Mouse (Mus musculus) forebrain, embryonic 11.5 days (tissue): ENCODE data around the gene Dnase1. TPM values are rescaled to one million over a fixed set of nuclear protein-coding genes. Genes with fewer than 3 reads are reported as not detected.
"Not testable (repeated sequence)": the region's sequence is repeated elsewhere in the genome, so short reads cannot be mapped to it uniquely, and the experiment has no call there.

Experiments
- ATAC-seq: fragments of 200-750 bp; cut with Nextera tagmentation; replicated peaks from 2 replicates; pipeline ENCODE4 v1.8.0; 2017; ENCODE audit warnings: moderate TSS enrichment; ENCODE audit not compliant: low FRiP score
- DNase-seq: peaks from one replicate; pipeline ENCODE4 v3.0.0-alpha.2; 2017; ENCODE audit warnings: low spot score
- H3K27ac ChIP-seq: fragments of 300-500 bp; sonication (generic); 2 replicates; pipeline ENCODE4 v1.5.1; 2014; ENCODE audit warnings: low read depth, low read length
- H3K27me3 ChIP-seq: fragments of 300-500 bp; sonication (generic); 2 replicates; pipeline ENCODE4 v1.6.1; 2014; ENCODE audit warnings: mild to moderate bottlenecking, low read length, mixed read lengths; ENCODE audit not compliant: control insufficient read depth, insufficient read depth
- H3K36me3 ChIP-seq: fragments of 300-500 bp; sonication (generic); 2 replicates; pipeline ENCODE4 v1.6.1; 2014; ENCODE audit warnings: mild to moderate bottlenecking, low read length, moderate library complexity, mixed read lengths; ENCODE audit not compliant: control insufficient read depth, insufficient read depth
- H3K4me1 ChIP-seq: fragments of 300-500 bp; sonication (generic); replicated peaks from 2 replicates; pipeline ENCODE4 v1.6.1; 2014; ENCODE audit warnings: low read length, mixed read lengths; ENCODE audit not compliant: control insufficient read depth, insufficient read depth
- H3K4me2 ChIP-seq: fragments of 300-500 bp; sonication (generic); 2 replicates; pipeline ENCODE4 v1.6.1; 2014; ENCODE audit warnings: low read depth, mild to moderate bottlenecking, low read length, moderate library complexity, mixed read lengths; ENCODE audit not compliant: severe bottlenecking
- H3K4me3 ChIP-seq: fragments of 300-500 bp; sonication (generic); 2 replicates; pipeline ENCODE4 v1.5.1; 2014; ENCODE audit warnings: low read depth, low read length
- H3K9ac ChIP-seq: fragments of 300-500 bp; sonication (generic); 2 replicates; pipeline ENCODE4 v1.6.1; 2014; ENCODE audit warnings: low read length
- H3K9me3 ChIP-seq: fragments of 300-500 bp; sonication (generic); 2 replicates; pipeline ENCODE4 v1.6.1; 2016; ENCODE audit warnings: low read length, mixed read lengths; ENCODE audit not compliant: control insufficient read depth
- WGBS: fragments of 180-500 bp; shearing (Covaris S2); extraction: QIAGEN DNeasy Blood & Tissue Kit; methylation state at CpG from one replicate; pipeline ENCODE4 v1.1.7; 2014; 5-methylcytosine and 5-hydroxymethylcytosine counted together
- polyA plus RNA-seq: library from polyadenylated mRNA; unstranded; fragments of >200 nt; fragmentation: Nextera tagmentation; extraction: Ambion mirVana; gene quantifications from 2 replicates; pipeline ENCODE4 v1.2.1, GENCODE M21; 2014

Gene Dnase1
- polyA plus RNA-seq, 1 experiment from 2014 or later: 5.9 TPM

DNA sequence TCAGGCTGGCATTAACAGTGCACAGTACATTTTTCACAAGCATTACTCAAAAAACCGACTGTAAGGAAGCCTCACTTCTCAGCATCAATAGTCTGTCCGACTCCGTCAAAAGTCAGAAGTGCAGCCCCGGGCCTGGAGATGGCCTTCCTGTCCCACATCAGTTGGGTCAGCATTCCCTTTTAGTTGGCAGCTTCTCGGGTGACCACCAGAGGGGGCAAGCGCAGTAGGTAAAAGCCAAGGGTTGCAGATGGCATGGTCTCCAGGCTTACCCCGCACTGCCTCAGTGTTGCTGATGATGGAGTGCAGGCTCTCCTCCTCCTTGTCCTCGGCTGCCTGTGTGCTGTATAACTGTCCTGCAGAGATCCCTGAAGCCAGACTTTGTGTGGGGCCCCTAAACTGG is 31.8 kb downstream of the Dnase1 start:
- no peak overlapping the region for H3K9ac ChIP-seq
- peak; percentile 75 for DNase-seq
- ATAC-seq: no peak

DNA sequence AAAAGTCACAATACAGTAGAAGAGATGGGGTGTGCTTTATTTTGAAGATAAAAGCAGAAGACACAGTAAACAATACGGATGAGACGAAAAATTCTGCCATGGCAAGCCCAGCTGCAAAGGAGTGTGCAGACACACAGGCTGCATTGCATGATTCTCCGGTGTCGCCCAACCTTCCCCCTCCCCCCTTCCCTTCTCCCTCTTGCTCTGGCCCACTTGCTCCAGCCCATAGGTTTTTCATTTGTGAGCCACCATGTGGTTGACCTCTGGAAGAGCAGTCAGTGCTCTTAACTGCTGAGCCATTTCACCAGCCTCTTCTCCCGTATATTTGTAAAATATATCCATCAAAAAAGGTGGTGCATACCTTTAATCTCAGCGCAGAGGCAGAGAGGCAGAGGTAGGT is 37.6 kb downstream of the Dnase1 start:
- DNase-seq (no peak), ATAC-seq (no peak)
- H3K4me2 ChIP-seq: no peak overlapping the region
- 0 out of 2 replicates have a peak, but pooled peaks cover 3% of the 10 kb centered on the region for H3K4me1 ChIP-seq
- H3K4me3 ChIP-seq: no peak overlapping the region
- no peak overlapping the region for H3K9ac ChIP-seq
- no peaks in the 10 kb centered on the region for H3K27me3 ChIP-seq
- 69% methylated on average over 6 of the region's 6 CpGs for WGBS
- H3K36me3 ChIP-seq: no peaks in the 10 kb centered on the region
- no peaks in the 10 kb centered on the region for H3K9me3 ChIP-seq
- no peak overlapping the region for H3K27ac ChIP-seq

More for the DNA sequence above, 31.8 kb downstream of the Dnase1 start:
- 57% methylated on average over 8 of the region's 8 CpGs for WGBS
- Histone ChIP-seq H3K36me3 (peaks cover 7% of the 10 kb centered on the region; the same call in 1 of the 2 replicates), H3K27me3 (no peaks in the 10 kb centered on the region), H3K4me3 (no peak overlapping the region), H3K9me3 (no peaks in the 10 kb centered on the region), H3K4me2 (no peak overlapping the region), H3K27ac (no peak overlapping the region), H3K4me1 (no peaks in the 10 kb centered on the region)

DNA sequence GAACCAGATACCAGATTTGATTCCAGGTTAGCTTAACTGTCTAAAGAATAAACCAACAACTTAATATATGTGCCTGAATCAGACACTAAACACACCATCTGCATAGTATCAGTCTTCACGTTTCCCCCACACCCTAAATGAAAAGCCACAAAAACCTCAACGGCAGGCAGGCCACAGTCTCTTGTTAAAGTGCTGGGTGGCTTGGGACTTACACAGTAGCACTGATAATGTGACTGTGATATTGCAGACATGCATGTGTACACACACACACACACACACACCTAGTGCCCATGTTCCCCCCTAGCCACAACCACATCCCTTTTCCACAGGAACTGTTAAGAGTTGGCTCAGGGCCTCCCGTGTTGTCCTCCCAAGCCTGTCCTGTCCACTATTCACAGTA is 38.1 kb downstream of the Dnase1 start:
- Histone ChIP-seq H3K4me1 (0 out of 2 replicates have a peak, but pooled peaks cover 3% of the 10 kb centered on the region), H3K9me3 (no peaks in the 10 kb centered on the region), H3K4me2 (no peak overlapping the region), H3K27ac (no peak overlapping the region), H3K9ac (no peak overlapping the region), H3K27me3 (no peaks in the 10 kb centered on the region), H3K36me3 (no peaks in the 10 kb centered on the region), H3K4me3 (no peak overlapping the region)
- no peak for ATAC-seq
- WGBS: 80% methylated on average over 3 of the region's 3 CpGs
- no peak for DNase-seq

GRCm38 (mm10) chr16:4077384-4078061 is 40.8 kb downstream of the Dnase1 start, which contains the start of gene Trap1:
Gene Trap1 (minus strand): TSS chr16:4077827.
- Histone ChIP-seq H3K9ac (peak within 1 kb of the TSS; percentile 88), H3K9me3 (no peaks in the 10 kb centered on the region), H3K4me3 (peak within 1 kb of the TSS; percentile 82), H3K27ac (0 out of 2 replicates have a peak within 1 kb of the TSS, but pooled peaks have one; percentile 41), H3K27me3 (no peaks in the 10 kb centered on the region), H3K4me1 (0 out of 2 replicates have a peak, but pooled peaks cover 3% of the 10 kb centered on the region), H3K4me2 (peak within 1 kb of the TSS; percentile 59), H3K36me3 (no peaks in the 10 kb centered on the region)
- DNase-seq (peak; percentile 94), ATAC-seq (peak; percentile 98)
- under 1% methylated on average over 58 of the region's 58 CpGs for WGBS

DNA sequence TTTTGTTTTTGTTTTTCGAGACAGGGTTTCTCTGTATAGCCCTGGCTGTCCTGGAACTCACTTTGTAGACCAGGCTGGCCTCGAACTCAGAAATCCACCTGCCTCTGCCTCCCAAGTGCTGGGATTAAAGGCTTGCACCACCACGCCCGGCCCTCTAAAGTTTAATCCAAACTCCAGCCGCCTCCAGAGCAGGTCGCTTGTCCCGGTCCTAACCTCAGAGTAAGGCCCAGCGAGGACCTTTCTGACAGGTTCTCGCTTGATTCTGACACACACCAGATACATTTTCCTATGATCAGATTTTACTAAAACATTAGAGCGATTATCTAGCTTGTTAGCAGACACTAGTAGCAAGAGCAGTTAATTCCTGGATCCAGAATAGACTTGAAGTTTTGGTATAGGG is 41.6 kb downstream of the Dnase1 start:
- H3K4me1 ChIP-seq, H3K9ac ChIP-seq, H3K36me3 ChIP-seq, H3K9me3 ChIP-seq, ATAC-seq, H3K27me3 ChIP-seq, DNase-seq, H3K27ac ChIP-seq: not testable (repeated sequence)
- 73% methylated on average over 10 of the region's 10 CpGs for whole genome bisulfite sequencing
- Histone ChIP-seq H3K4me3 (peak overlapping the region; percentile 82), H3K4me2 (peak overlapping the region; percentile 59; the same call in 1 of the 2 replicates)

- H3K27me3 ChIP-seq: no peaks in the 10 kb centered on the region
- no peak overlapping the region for H3K27ac ChIP-seq
- 0 out of 2 replicates have a peak, but pooled peaks cover 3% of the 10 kb centered on the region for H3K4me1 ChIP-seq
- DNase-seq: no peak
- no peak overlapping the region for H3K4me2 ChIP-seq
- H3K9me3 ChIP-seq: no peaks in the 10 kb centered on the region
- H3K9ac ChIP-seq: no peak overlapping the region
- peaks cover 7% of the 10 kb centered on the region; the same call in 1 of the 2 replicates for H3K36me3 ChIP-seq
- H3K4me3 ChIP-seq: no peak overlapping the region
- 87% methylated on average over 1 of the region's 1 CpGs for WGBS
- no peak for ATAC-seq
Measured at GRCm38 (mm10) chr16:4079656-4080055, 42.9 kb downstream of the Dnase1 start.

GRCm38 (mm10) chr16:4080419-4080818 is 43.7 kb downstream of the Dnase1 start:
- H3K27ac ChIP-seq, H3K27me3 ChIP-seq, DNase-seq, H3K4me1 ChIP-seq, H3K4me3 ChIP-seq, H3K9ac ChIP-seq, H3K9me3 ChIP-seq, H3K4me2 ChIP-seq, ATAC-seq: not testable (repeated sequence)
- 81% methylated on average over 3 of the region's 3 CpGs for WGBS
- H3K36me3 ChIP-seq: peaks cover 13% of the 10 kb centered on the region

DNA sequence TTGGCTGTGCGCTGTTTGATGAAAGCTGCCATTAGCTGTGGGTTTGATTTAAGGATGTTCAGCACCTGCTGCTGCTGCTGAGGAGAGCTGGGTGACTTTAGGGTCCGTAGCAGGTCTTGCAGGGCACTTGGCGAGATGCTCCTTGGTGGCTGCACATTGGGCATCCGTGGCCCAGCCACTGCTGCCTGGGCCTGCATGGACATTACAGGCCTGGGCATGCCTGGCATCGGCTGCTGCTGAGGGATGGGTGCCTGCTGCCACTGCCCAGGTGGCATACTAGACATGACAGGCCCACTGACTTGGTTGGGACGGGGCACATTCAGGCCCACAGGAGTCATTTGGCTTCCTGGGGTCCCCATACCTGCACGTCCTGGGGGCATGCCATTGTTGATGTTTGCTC is 48.3 kb downstream of the Dnase1 start:
- Histone ChIP-seq H3K9ac (no peak overlapping the region), H3K9me3 (no peaks in the 10 kb centered on the region), H3K4me3 (no peak overlapping the region), H3K27me3 (no peaks in the 10 kb centered on the region), H3K36me3 (peaks cover 21% of the 10 kb centered on the region), H3K4me1 (no peaks in the 10 kb centered on the region), H3K4me2 (no peak overlapping the region), H3K27ac (no peak overlapping the region)
- DNase-seq (no peak), ATAC-seq (no peak)
- WGBS: 95% methylated on average over 7 of the region's 7 CpGs
